Mouse (Mus musculus): ENCODE results near the gene Gm49601. TPM values are rescaled to one million over a fixed set of nuclear protein-coding genes. Genes with fewer than 3 reads are reported as not detected.

Gm49601 gene
- polyA plus RNA-seq, 1 experiment from 2014 or later, result 2.3 TPM

DNA sequence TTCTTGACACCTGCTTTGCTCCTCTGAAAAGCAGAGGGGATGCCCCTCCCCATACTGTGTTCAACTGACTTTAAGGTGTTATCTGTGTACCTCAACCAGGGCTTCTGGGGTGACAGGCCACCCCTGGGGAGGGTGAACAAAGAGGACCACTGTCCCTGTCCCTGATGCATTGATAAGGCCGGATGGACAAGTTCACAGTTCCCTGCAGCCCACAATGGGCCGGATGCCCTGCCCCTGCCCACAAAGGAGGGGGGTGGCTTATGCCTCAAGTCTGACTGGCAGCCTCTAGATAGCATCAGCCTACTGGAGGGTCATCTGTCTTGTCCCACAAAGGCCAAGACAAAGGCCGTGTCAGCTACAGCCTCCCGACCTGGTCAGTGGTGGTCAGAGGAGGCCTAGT, 7.1 kb downstream of the Gm49601 start:
- Histone ChIP-seq H3K27me3 (ENCODE audit: poor library complexity, severe bottlenecking) (peaks cover 98% of the 10 kb centered on the region), H3K36me3 (replicated peaks) (peaks cover 22% of the 10 kb centered on the region), H3K27ac (no peak overlapping the region), H3K4me3 (no peak overlapping the region), H3K4me1 (peaks cover 33% of the 10 kb centered on the region), H3K9me3 (no peaks in the 10 kb centered on the region)
- no peak for DNase-seq (ENCODE audit: extremely low spot score, low spot score)
- 52% methylated on average over 4 of the region's 4 CpGs for WGBS

- H3K27me3 ChIP-seq (ENCODE audit: poor library complexity, severe bottlenecking), result peaks cover 97% of the 10 kb centered on the region
- DNase-seq (ENCODE audit: extremely low spot score, low spot score), result no peak
- H3K4me1 ChIP-seq, result peaks cover 33% of the 10 kb centered on the region
- H3K9me3 ChIP-seq, result no peaks in the 10 kb centered on the region
- H3K4me3 ChIP-seq, result no peak overlapping the region
- 52% methylated on average over 2 of the region's 2 CpGs for WGBS
- peaks cover 13% of the 10 kb centered on the region for H3K36me3 ChIP-seq (replicated peaks)
- H3K27ac ChIP-seq, result no peak overlapping the region
Observed at GRCm38 (mm10) chr16:18618297-18618696, 7.9 kb downstream of the Gm49601 start.

DNA sequence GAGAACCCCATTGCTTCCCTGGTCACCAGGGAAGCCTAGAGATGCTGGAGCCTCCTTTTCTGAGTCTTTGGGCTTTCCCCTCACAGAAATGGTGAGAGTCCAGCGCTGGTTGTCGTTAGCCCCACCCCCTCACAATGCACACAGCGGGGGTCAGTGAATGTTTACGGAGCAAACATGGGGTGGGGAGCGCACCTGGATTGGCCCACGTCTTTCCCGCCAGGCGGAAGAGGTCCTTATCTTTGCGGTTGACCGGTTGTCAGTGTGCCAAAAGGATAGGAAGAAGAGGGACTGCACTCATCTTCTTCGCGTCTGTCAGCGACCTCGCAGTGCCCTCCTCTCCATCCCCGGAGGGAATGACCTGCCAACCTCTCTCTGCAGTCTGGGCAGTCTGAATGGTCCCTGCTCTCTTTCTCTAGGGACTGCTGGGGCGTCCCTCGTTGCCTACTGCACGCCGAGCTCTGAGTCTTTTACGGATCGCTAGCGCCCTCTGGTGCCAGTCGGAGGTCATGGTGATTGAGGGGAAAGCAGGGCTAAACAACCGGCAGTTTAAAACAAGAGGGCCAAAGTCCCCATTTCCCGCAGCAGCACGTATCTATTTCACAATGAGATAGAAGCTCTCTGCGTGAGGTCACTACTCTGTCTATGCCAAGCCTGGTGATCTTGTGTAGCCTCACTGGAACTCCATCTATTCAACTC, 8.7 kb downstream of the Gm49601 start:
- 3% methylated on average over 27 of the region's 27 CpGs for WGBS
- Histone ChIP-seq H3K27ac (peak overlapping the region; percentile 35; the same call in 1 of the 2 replicates), H3K9me3 (no peaks in the 10 kb centered on the region), H3K4me3 (peak overlapping the region; percentile 29), H3K4me1 (peaks cover 33% of the 10 kb centered on the region), H3K36me3 (replicated peaks) (peaks cover 6% of the 10 kb centered on the region), H3K27me3 (ENCODE audit: poor library complexity, severe bottlenecking) (peaks cover 97% of the 10 kb centered on the region)
- peak; percentile 88 for DNase-seq (ENCODE audit: extremely low spot score, low spot score)

- 95% methylated on average over 3 of the region's 3 CpGs for WGBS
- Histone ChIP-seq H3K27me3 (ENCODE audit: poor library complexity, severe bottlenecking) (peaks cover 96% of the 10 kb centered on the region), H3K27ac (no peak overlapping the region), H3K4me3 (no peak overlapping the region), H3K4me1 (peaks cover 43% of the 10 kb centered on the region), H3K9me3 (no peaks in the 10 kb centered on the region), H3K36me3 (replicated peaks) (no peaks in the 10 kb centered on the region)
- DNase-seq (ENCODE audit: extremely low spot score, low spot score), result no peak
Observed at GRCm38 (mm10) chr16:18613301-18613700, 12.9 kb downstream of the Gm49601 start.

GRCm38 (mm10) chr16:18611752-18612151, 14.5 kb downstream of the Gm49601 start:
- WGBS, result 84% methylated on average over 13 of the region's 13 CpGs
- Histone ChIP-seq H3K27me3 (ENCODE audit: poor library complexity, severe bottlenecking) (peaks cover 93% of the 10 kb centered on the region), H3K4me3 (no peak overlapping the region), H3K4me1 (peaks cover 41% of the 10 kb centered on the region), H3K36me3 (replicated peaks) (no peaks in the 10 kb centered on the region), H3K27ac (peak overlapping the region; percentile 68), H3K9me3 (no peaks in the 10 kb centered on the region)
- no peak for DNase-seq (ENCODE audit: extremely low spot score, low spot score)

GRCm38 (mm10) chr16:18609099-18609498, 17.1 kb downstream of the Gm49601 start:
- H3K9me3 ChIP-seq, result no peaks in the 10 kb centered on the region
- WGBS, result 67% methylated on average over 2 of the region's 2 CpGs
- peaks cover 47% of the 10 kb centered on the region for H3K4me1 ChIP-seq
- no peak overlapping the region for H3K4me3 ChIP-seq
- no peak for DNase-seq (ENCODE audit: extremely low spot score, low spot score)
- no peak overlapping the region for H3K27ac ChIP-seq
- H3K36me3 ChIP-seq (replicated peaks), result no peaks in the 10 kb centered on the region
- peaks cover 82% of the 10 kb centered on the region for H3K27me3 ChIP-seq (ENCODE audit: poor library complexity, severe bottlenecking)

DNA sequence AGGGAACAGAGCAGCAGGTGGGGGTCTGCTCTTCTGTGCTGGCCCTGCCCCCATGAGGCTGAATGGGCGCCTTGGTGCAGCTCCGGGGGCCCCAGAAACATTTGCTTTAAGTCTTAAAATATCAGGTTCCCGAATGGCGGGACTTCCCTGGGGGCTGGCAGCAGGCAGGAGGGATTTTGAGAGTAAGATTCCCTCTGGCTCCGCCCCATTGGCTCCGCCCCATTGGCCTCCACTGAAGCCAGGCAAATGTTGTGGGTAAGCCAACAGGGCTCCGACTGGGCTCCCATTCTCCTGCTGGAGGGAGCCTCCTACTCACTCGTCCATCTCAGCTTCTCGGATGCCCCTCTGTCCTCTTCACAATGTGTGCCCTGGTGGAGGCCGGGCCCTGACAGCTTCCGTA, 18.0 kb downstream of the Gm49601 start:
- WGBS, result 5% methylated on average over 11 of the region's 11 CpGs
- Histone ChIP-seq H3K4me3 (peak overlapping the region; percentile 36), H3K27me3 (ENCODE audit: poor library complexity, severe bottlenecking) (peaks cover 74% of the 10 kb centered on the region), H3K27ac (no peak overlapping the region), H3K36me3 (replicated peaks) (no peaks in the 10 kb centered on the region), H3K9me3 (no peaks in the 10 kb centered on the region), H3K4me1 (peaks cover 50% of the 10 kb centered on the region)
- no peak for DNase-seq (ENCODE audit: extremely low spot score, low spot score)

DNA sequence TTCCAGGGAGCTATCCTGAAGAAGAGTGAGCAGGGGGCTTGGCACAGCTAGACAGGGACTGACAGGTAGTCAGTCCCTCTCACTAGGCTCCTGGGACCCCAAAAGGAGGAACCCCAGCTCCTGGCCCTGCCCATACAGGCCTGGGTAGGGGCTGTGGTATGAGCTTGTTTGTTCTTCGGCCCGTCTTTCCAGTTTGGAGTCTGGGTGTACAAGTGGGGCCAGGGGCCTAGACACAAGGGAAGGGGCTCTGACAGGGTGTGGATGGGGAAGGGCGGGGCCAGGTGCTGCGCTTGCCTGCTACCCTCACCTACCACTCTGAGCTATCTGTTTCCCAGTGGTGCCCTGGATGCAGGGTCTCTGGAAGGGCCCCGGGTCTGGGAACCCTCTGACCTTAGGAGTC, 20.5 kb downstream of the Gm49601 start:
- H3K36me3 ChIP-seq (replicated peaks), result no peaks in the 10 kb centered on the region
- no peaks in the 10 kb centered on the region for H3K9me3 ChIP-seq
- H3K27me3 ChIP-seq (ENCODE audit: poor library complexity, severe bottlenecking), result peaks cover 54% of the 10 kb centered on the region
- peaks cover 49% of the 10 kb centered on the region for H3K4me1 ChIP-seq
- no peak for DNase-seq (ENCODE audit: extremely low spot score, low spot score)
- WGBS, result 81% methylated on average over 5 of the region's 5 CpGs
- no peak overlapping the region for H3K4me3 ChIP-seq
- no peak overlapping the region for H3K27ac ChIP-seq

DNA sequence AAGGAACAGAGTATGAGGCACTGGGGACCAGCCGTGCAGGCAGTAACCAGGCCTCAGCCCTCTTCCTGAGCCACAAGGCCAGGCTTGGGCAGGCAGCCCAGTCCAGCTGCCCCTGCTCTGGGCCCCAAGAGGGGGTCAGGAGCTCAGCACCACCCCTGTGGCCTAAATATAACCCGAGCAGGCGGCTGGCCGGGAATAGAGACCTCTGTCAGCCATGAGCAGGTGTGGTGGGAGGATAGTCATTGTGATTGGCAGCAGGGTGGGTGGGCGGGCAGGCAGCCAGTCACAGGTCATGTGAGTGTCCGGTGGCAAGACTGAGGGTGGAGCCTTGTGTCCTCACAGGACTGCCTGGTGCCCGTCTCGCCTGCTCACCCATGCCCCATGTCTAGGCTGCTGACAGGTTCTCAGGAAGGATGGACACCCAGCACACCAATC, 21.9 kb downstream of the Gm49601 start:
- H3K4me3 ChIP-seq, result no peak overlapping the region
- DNase-seq (ENCODE audit: extremely low spot score, low spot score), result no peak
- H3K4me1 ChIP-seq, result peaks cover 42% of the 10 kb centered on the region
- 70% methylated on average over 8 of the region's 8 CpGs for WGBS
- no peaks in the 10 kb centered on the region for H3K9me3 ChIP-seq
- peaks cover 48% of the 10 kb centered on the region for H3K27me3 ChIP-seq (ENCODE audit: poor library complexity, severe bottlenecking)
- no peaks in the 10 kb centered on the region for H3K36me3 ChIP-seq (replicated peaks)
- peak overlapping the region; percentile 60; the same call in 1 of the 2 replicates for H3K27ac ChIP-seq

GRCm38 (mm10) chr16:18601447-18601846, 24.8 kb downstream of the Gm49601 start:
- H3K4me3 ChIP-seq, result no peak overlapping the region
- 61% methylated on average over 7 of the region's 7 CpGs for WGBS
- DNase-seq (ENCODE audit: extremely low spot score, low spot score), result no peak
- peaks cover 32% of the 10 kb centered on the region for H3K4me1 ChIP-seq
- peak overlapping the region; percentile 54; the same call in 1 of the 2 replicates for H3K27ac ChIP-seq
- peaks cover 34% of the 10 kb centered on the region for H3K27me3 ChIP-seq (ENCODE audit: poor library complexity, severe bottlenecking)
- no peaks in the 10 kb centered on the region for H3K9me3 ChIP-seq
- no peaks in the 10 kb centered on the region for H3K36me3 ChIP-seq (replicated peaks)

- Histone ChIP-seq H3K27me3 (ENCODE audit: poor library complexity, severe bottlenecking) (peaks cover 57% of the 10 kb centered on the region), H3K36me3 (replicated peaks) (no peaks in the 10 kb centered on the region), H3K9me3 (no peaks in the 10 kb centered on the region), H3K4me3 (no peak overlapping the region), H3K27ac (no peak overlapping the region), H3K4me1 (peaks cover 31% of the 10 kb centered on the region)
- no peak for DNase-seq (ENCODE audit: extremely low spot score, low spot score)
- 85% methylated on average over 3 of the region's 3 CpGs for WGBS
Observed at GRCm38 (mm10) chr16:18598006-18598405, 28.2 kb downstream of the Gm49601 start.

DNA sequence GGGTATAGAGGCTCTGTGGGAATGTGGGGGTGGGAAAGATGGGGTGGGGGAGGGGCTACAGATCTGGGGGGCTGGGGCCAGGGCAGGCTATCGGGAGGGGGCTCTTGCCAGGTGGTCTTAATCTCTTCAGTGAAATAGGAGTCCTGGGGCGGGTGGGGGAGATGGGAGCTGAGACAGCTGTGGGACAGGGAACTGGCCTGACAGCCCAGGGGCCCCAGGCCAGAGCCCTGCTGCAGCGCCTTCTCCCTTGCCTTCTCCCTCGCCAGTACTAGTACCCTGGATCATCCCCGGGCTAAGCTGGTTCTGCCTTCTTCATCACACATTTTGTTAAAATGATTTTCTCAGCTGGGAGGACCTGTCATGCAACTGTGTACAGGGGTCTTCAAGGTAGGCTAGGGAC, 30.0 kb downstream of the Gm49601 start:
- peaks cover 70% of the 10 kb centered on the region for H3K27me3 ChIP-seq (ENCODE audit: poor library complexity, severe bottlenecking)
- H3K36me3 ChIP-seq (replicated peaks), result no peaks in the 10 kb centered on the region
- no peak for DNase-seq (ENCODE audit: extremely low spot score, low spot score)
- H3K4me1 ChIP-seq, result peaks cover 26% of the 10 kb centered on the region
- H3K9me3 ChIP-seq, result no peaks in the 10 kb centered on the region
- 44% methylated on average over 5 of the region's 5 CpGs for WGBS
- H3K4me3 ChIP-seq, result no peak overlapping the region
- no peak overlapping the region for H3K27ac ChIP-seq

DNA sequence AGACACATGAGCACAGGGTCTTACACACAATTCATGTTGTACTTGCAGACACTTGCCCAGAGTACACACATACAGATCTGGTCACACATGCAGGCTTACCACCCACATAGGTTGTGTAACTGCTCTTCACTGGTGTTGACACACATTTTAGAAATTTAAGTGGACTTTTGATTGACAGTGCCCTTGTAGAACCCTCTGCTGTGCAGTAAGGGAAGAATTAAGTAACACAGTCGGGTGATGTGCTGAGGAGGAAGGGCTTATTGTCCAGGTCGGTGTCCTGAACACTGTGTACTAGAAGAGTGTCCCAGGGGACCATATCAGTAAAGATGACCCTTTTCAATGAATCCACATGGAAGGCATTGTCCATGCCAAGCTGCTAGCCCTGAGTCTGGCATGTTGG, 32.3 kb downstream of the Gm49601 start:
- DNase-seq (ENCODE audit: extremely low spot score, low spot score), result no peak
- Histone ChIP-seq H3K4me1 (peaks cover 38% of the 10 kb centered on the region), H3K36me3 (replicated peaks) (no peaks in the 10 kb centered on the region), H3K27ac (no peak overlapping the region), H3K9me3 (no peaks in the 10 kb centered on the region), H3K4me3 (no peak overlapping the region), H3K27me3 (ENCODE audit: poor library complexity, severe bottlenecking) (peaks cover 85% of the 10 kb centered on the region)
- 82% methylated on average over 2 of the region's 2 CpGs for WGBS

All from forebrain, embryonic 10.5 days (tissue).